Comparison of ENCODE assay signal across 8 mouse cellular contexts in the genomic region with DNA sequence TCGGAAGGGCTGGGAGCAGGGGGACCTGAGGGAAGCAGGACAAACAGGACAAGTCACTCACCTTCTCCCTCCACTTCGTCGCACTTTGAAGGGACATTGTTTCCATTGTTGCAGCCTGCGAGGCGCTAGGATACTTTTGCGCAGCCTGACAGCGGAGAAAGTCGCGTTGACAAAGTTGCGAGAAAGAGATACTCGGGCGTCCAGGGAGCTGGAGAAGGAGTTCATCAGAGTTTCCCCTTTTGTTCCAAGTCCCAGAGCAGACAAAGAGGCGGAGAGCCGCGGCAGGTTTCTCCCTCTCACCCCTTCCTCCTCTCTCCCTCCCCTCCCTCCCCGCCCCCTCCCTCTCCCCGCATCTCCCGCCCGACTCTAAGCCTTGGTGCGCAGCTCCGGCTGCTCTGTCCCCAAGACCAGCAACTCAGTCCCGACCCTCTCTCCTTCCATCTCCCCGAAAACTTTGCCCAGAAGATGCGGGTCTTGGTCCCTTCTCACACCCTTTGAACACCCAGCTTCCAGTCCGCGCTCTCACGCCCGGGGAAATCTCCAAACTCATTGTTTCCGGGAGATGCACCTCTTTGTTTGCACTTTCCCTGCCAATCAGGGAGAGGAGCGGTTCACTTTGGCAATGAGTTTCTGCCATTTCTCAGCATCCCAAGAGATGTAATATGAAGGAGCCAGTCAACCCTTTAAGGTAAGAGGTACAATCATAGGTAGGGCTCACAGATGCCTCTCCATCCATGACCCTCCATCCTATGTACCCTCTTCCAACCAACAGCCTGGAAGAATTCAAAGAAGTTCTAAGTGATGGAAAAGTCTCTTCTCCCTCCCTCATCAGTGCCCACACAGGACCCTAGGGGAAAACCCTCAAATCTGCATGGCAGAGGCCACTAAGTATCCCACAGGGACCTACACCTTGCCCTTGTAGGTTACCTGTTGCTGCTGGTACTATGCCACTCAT.
DNase-seq lines count a peak whose midpoint lies in the region; ATAC-seq and TF ChIP-seq lines count a peak whose summit lies in the region.

No protein-coding gene starts in this region.

- TF ChIP-seq EP300 in lung, postnatal 0 days (IDR thresholded peaks at IDR 0.05) = no peak

- 2% methylated on average over 27 of the region's 30 CpGs for WGBS in forebrain, embryonic 13.5 days
- WGBS in hindbrain, postnatal 0 days = under 1% methylated on average over 28 of the region's 30 CpGs
- 1% methylated on average over 27 of the region's 30 CpGs for WGBS in lung, postnatal 0 days
- under 1% methylated on average over 30 of the region's 30 CpGs for WGBS in stomach, embryonic 14.5 days

- peak overlapping the region; percentile 79 for H3K4me3 ChIP-seq in E14TG2a.4 (replicated peaks; ENCODE audit: low read length)
- H3K4me3 ChIP-seq in forebrain, embryonic 13.5 days = peak overlapping the region; percentile 70
- peak overlapping the region; percentile 52 for H3K4me3 ChIP-seq in hindbrain, postnatal 0 days (ENCODE audit: low read length)
- peak overlapping the region; percentile 46 for H3K4me3 ChIP-seq in lung, postnatal 0 days (ENCODE audit: low read depth, low read length)
- peak overlapping the region; percentile 62 for H3K4me3 ChIP-seq in stomach, embryonic 14.5 days (ENCODE audit: low read depth, low read length)

- no peaks in the 10 kb centered on the region for H3K36me3 ChIP-seq in E14TG2a.4 (ENCODE audit: insufficient read depth, low read length)
- no peaks in the 10 kb centered on the region for H3K36me3 ChIP-seq in forebrain, embryonic 13.5 days (ENCODE audit: poor library complexity, severe bottlenecking)
- no peaks in the 10 kb centered on the region for H3K36me3 ChIP-seq in hindbrain, postnatal 0 days (ENCODE audit: insufficient read depth, low read length)
- H3K36me3 ChIP-seq in lung, postnatal 0 days (ENCODE audit: insufficient read depth, low read length) = no peaks in the 10 kb centered on the region
- no peaks in the 10 kb centered on the region for H3K36me3 ChIP-seq in stomach, embryonic 14.5 days (ENCODE audit: control insufficient read depth, insufficient read depth, low read length)

- H3K9ac ChIP-seq in forebrain, embryonic 13.5 days = peak overlapping the region; percentile 85
- peak overlapping the region; percentile 47 for H3K9ac ChIP-seq in hindbrain, postnatal 0 days (replicated peaks; ENCODE audit: low read length)
- H3K9ac ChIP-seq in lung, postnatal 0 days (replicated peaks; ENCODE audit: low read depth) = peak overlapping the region; percentile 21; the same call in 1 of the 2 replicates
- H3K9ac ChIP-seq in stomach, embryonic 14.5 days (replicated peaks; ENCODE audit: low read depth, low read length) = peak overlapping the region; percentile 63

- DNase-seq in 3T3-L1 (ENCODE audit: low read depth, low spot score) = peak; percentile 15
- peak; percentile 21 for DNase-seq in hindbrain, postnatal 0 days (ENCODE audit: low spot score)
- peak; percentile 29 for DNase-seq in lung, postnatal 0 days (ENCODE audit: low spot score)
- no peak for DNase-seq in cerebellum, adult 11-12 months
- DNase-seq in layer of hippocampus, adult 8-10 months (ENCODE audit: low spot score in 2 of 2) = no peak

- H3K9me3 ChIP-seq in E14TG2a.4 (ENCODE audit: low read length) = no peaks in the 10 kb centered on the region
- no peaks in the 10 kb centered on the region for H3K9me3 ChIP-seq in forebrain, embryonic 13.5 days (replicated peaks)
- H3K9me3 ChIP-seq in hindbrain, postnatal 0 days (ENCODE audit: low read length) = no peaks in the 10 kb centered on the region
- no peaks in the 10 kb centered on the region for H3K9me3 ChIP-seq in lung, postnatal 0 days (ENCODE audit: low read length)
- no peaks in the 10 kb centered on the region for H3K9me3 ChIP-seq in stomach, embryonic 14.5 days (ENCODE audit: control insufficient read depth, low read depth, low read length)

- no peak for TF ChIP-seq CTCF in E14TG2a.4 (conservative IDR thresholded peaks at IDR 0.05; ENCODE audit: low read length)
- TF ChIP-seq CTCF in hindbrain, postnatal 0 days (IDR thresholded peaks at IDR 0.05; ENCODE audit: low read depth) = no peak
- TF ChIP-seq CTCF in lung, postnatal 0 days (IDR thresholded peaks at IDR 0.05) = no peak

- no peak overlapping the region; the same call in 1 of the 2 replicates for H3K27ac ChIP-seq in forebrain, embryonic 13.5 days
- H3K27ac ChIP-seq in hindbrain, postnatal 0 days = no peak overlapping the region
- no peak overlapping the region for H3K27ac ChIP-seq in lung, postnatal 0 days (ENCODE audit: low read length)
- no peak overlapping the region for H3K27ac ChIP-seq in stomach, embryonic 14.5 days (ENCODE audit: low read length)

- peak overlapping the region; percentile 72 for H3K4me2 ChIP-seq in forebrain, embryonic 13.5 days
- H3K4me2 ChIP-seq in hindbrain, postnatal 0 days (ENCODE audit: low read depth, low read length) = peak overlapping the region; percentile 71
- peak overlapping the region; percentile 61 for H3K4me2 ChIP-seq in lung, postnatal 0 days (replicated peaks; ENCODE audit: low read depth, low read length)
- peak overlapping the region; percentile 73 for H3K4me2 ChIP-seq in stomach, embryonic 14.5 days (replicated peaks; ENCODE audit: low read depth, low read length)

- peaks cover 52% of the 10 kb centered on the region for H3K4me1 ChIP-seq in E14TG2a.4 (replicated peaks; ENCODE audit: low read depth, low read length)
- H3K4me1 ChIP-seq in forebrain, embryonic 13.5 days = peaks cover 50% of the 10 kb centered on the region
- H3K4me1 ChIP-seq in hindbrain, postnatal 0 days (ENCODE audit: insufficient read depth, low read length) = 0 out of 2 replicates have a peak, but pooled peaks cover 5% of the 10 kb centered on the region
- no peaks in the 10 kb centered on the region for H3K4me1 ChIP-seq in lung, postnatal 0 days (ENCODE audit: insufficient read depth, low read depth, low read length)
- peaks cover 12% of the 10 kb centered on the region for H3K4me1 ChIP-seq in stomach, embryonic 14.5 days (ENCODE audit: control insufficient read depth, insufficient read depth, low read length)

- ATAC-seq in forebrain, embryonic 13.5 days = peak; percentile 78
- peak; percentile 50; the same call in 1 of the 2 replicates for ATAC-seq in hindbrain, postnatal 0 days
- peak; percentile 25; the same call in 1 of the 2 replicates for ATAC-seq in lung, postnatal 0 days
- no peak for ATAC-seq in stomach, embryonic 14.5 days (ENCODE audit: insufficient number of reproducible peaks, insufficient read depth, low FRiP score, low read depth)

- peaks cover 31% of the 10 kb centered on the region for H3K27me3 ChIP-seq in E14TG2a.4 (ENCODE audit: insufficient read depth, low read length)
- peaks cover 14% of the 10 kb centered on the region for H3K27me3 ChIP-seq in forebrain, embryonic 13.5 days
- H3K27me3 ChIP-seq in hindbrain, postnatal 0 days (ENCODE audit: insufficient read depth, low read length) = no peaks in the 10 kb centered on the region
- H3K27me3 ChIP-seq in lung, postnatal 0 days (replicated peaks; ENCODE audit: insufficient read depth, low read length) = peaks cover 9% of the 10 kb centered on the region; the same call in 1 of the 2 replicates
- no peaks in the 10 kb centered on the region for H3K27me3 ChIP-seq in stomach, embryonic 14.5 days (ENCODE audit: control insufficient read depth, insufficient read depth, low read length)

Comparison
In these comparisons a context has a peak if more than half of its experiments do, and no peak if none do; other contexts are left out.
1. DNase-seq: peak in 3T3-L1 (single experiment), hindbrain, postnatal 0 days (single experiment) and lung, postnatal 0 days (single experiment); none in cerebellum, adult 11-12 months (single experiment) and layer of hippocampus, adult 8-10 months (0 of 2).
2. H3K9ac ChIP-seq: peak in every context shown above with its lines; median percentile 85 in forebrain, embryonic 13.5 days; 63 in stomach, embryonic 14.5 days; 47 in hindbrain, postnatal 0 days; 21 in lung, postnatal 0 days.
3. Peak in every context shown above with its lines, with median percentiles within 50 percentile points of each other: H3K4me3 ChIP-seq and H3K4me2 ChIP-seq.